Mouse (Mus musculus) G1E (cell line): Measurements from ENCODE around the gene Arhgap18.

Experiments
- CTCF ChIP-seq: IDR thresholded peaks from 2 replicates; pipeline ENCODE4 v1.5.1; 2012; ENCODE audit warnings: low read depth, low read length, inconsistent platforms, mixed read lengths
- GATA1 ChIP-seq: IDR thresholded peaks from 2 replicates; pipeline ENCODE4 v1.6.1; 2012; ENCODE audit warnings: borderline replicate concordance, low read length, inconsistent platforms, mixed read lengths
- GATA2 ChIP-seq: IDR thresholded peaks from 2 replicates; pipeline ENCODE4 v1.6.1; 2012; ENCODE audit warnings: low read depth, low read length, inconsistent platforms, borderline replicate concordance
- POLR2AphosphoS5 ChIP-seq: IDR thresholded peaks from 2 replicates; pipeline ENCODE4 v1.6.1; 2012; ENCODE audit warnings: low read depth, low read length, inconsistent platforms; ENCODE audit not compliant: insufficient replicate concordance
- TAL1 ChIP-seq: conservative IDR thresholded peaks from 2 replicates; pipeline ENCODE4 v1.6.1; 2012; ENCODE audit warnings: low read depth, low read length, inconsistent platforms, mixed read lengths

- TF ChIP-seq GATA1, result no peak
- no peak for TF ChIP-seq CTCF
- no peak for TF ChIP-seq TAL1
- TF ChIP-seq POLR2AphosphoS5, result no peak
- no peak for TF ChIP-seq GATA2
These were observed 58.1 kb downstream of the Arhgap18 start for GRCm38 (mm10) chr10:26811342-26811741.
